8 mouse cellular contexts compared by ENCODE assay signal in genomic region chr11:75173799-75174165, GRCm38 (mm10). TPM values are rescaled to one million over a fixed set of nuclear protein-coding genes. Genes with fewer than 3 reads are reported as not detected.
DNase-seq lines count a peak whose midpoint lies in the region; ATAC-seq and TF ChIP-seq lines count a peak whose summit lies in the region.
"Had no signal": no experiment of that assay in that cellular context is flagged by ENCODE, and none has a peak within 500 bp of the region (broad histone marks: within the 10 kb centered on the region; RNA-seq: fewer than 3 reads in every experiment).

No protein-coding gene starts in this region.

- WGBS in lung, embryonic 15.5 days, result 2% methylated on average over 15 of the region's 15 CpGs
- WGBS in forebrain, embryonic 10.5 days, result 4% methylated on average over 15 of the region's 15 CpGs
- WGBS in limb, embryonic 11.5 days, result 4% methylated on average over 15 of the region's 15 CpGs
- WGBS in olfactory bulb, adult 2 months, result under 1% methylated on average over 15 of the region's 15 CpGs

- H3K36me3 ChIP-seq in lung, embryonic 15.5 days, result no peaks in the 10 kb centered on the region; the same call in 1 of the 2 replicates
- peaks cover 22% of the 10 kb centered on the region for H3K36me3 ChIP-seq in forebrain, embryonic 10.5 days (replicated peaks)
- 0 out of 2 replicates have a peak, but pooled peaks cover 2% of the 10 kb centered on the region for H3K36me3 ChIP-seq in limb, embryonic 11.5 days (ENCODE audit: control insufficient read depth, insufficient read depth, low read length)

- no peaks in the 10 kb centered on the region for H3K9me3 ChIP-seq in lung, embryonic 15.5 days
- H3K9me3 ChIP-seq in forebrain, embryonic 10.5 days, result no peaks in the 10 kb centered on the region
- no peaks in the 10 kb centered on the region for H3K9me3 ChIP-seq in limb, embryonic 11.5 days (ENCODE audit: control insufficient read depth, low read length)

- H3K4me2 ChIP-seq in lung, embryonic 15.5 days, result peak overlapping the region; percentile 92
- H3K4me2 ChIP-seq in limb, embryonic 11.5 days (ENCODE audit: low read depth, severe bottlenecking), result peak overlapping the region; percentile 54

- H3K4me1 ChIP-seq in lung, embryonic 15.5 days, result peaks cover 55% of the 10 kb centered on the region
- peaks cover 66% of the 10 kb centered on the region for H3K4me1 ChIP-seq in forebrain, embryonic 10.5 days
- peaks cover 32% of the 10 kb centered on the region for H3K4me1 ChIP-seq in limb, embryonic 11.5 days (ENCODE audit: control insufficient read depth, insufficient read depth, low read length)
- H3K4me1 ChIP-seq in olfactory bulb, adult 2 months (ENCODE audit: control insufficient read depth, insufficient read depth, low read length), result peaks cover 31% of the 10 kb centered on the region

- H3K4me3 ChIP-seq in lung, embryonic 15.5 days, result peak overlapping the region; percentile 62
- H3K4me3 ChIP-seq in forebrain, embryonic 10.5 days, result peak overlapping the region; percentile 72
- H3K4me3 ChIP-seq in limb, embryonic 11.5 days (ENCODE audit: low read depth, low read length), result peak overlapping the region; percentile 54
- peak overlapping the region; percentile 67 for H3K4me3 ChIP-seq in olfactory bulb, adult 2 months (ENCODE audit: insufficient read depth, low read depth, low read length)

- H3K27ac ChIP-seq in lung, embryonic 15.5 days, result no peak overlapping the region
- H3K27ac ChIP-seq in forebrain, embryonic 10.5 days, result peak overlapping the region; percentile 76
- no peak overlapping the region for H3K27ac ChIP-seq in limb, embryonic 11.5 days (replicated peaks; ENCODE audit: low read depth, low read length)
- H3K27ac ChIP-seq in olfactory bulb, adult 2 months (ENCODE audit: insufficient read depth, low read depth, low read length), result peak overlapping the region; percentile 58

- H3K27me3 ChIP-seq in lung, embryonic 15.5 days, result peaks cover 49% of the 10 kb centered on the region
- peaks cover 70% of the 10 kb centered on the region for H3K27me3 ChIP-seq in forebrain, embryonic 10.5 days (ENCODE audit: poor library complexity, severe bottlenecking)
- peaks cover 47% of the 10 kb centered on the region for H3K27me3 ChIP-seq in limb, embryonic 11.5 days (ENCODE audit: control insufficient read depth, insufficient read depth, low read length)

- no peak for DNase-seq in lung, postnatal 10 days
- no peak for DNase-seq in forebrain, embryonic 10.5 days (ENCODE audit: extremely low spot score, low spot score)
- DNase-seq in limb, embryonic 11.5 days (ENCODE audit: low spot score), result no peak
- DNase-seq in thymus, postnatal 25 days, result no peak

- ATAC-seq in lung, embryonic 15.5 days (ENCODE audit: borderline replicate concordance, extremely low read depth, low FRiP score, low TSS enrichment), result no peak
- ATAC-seq in limb, embryonic 11.5 days (ENCODE audit: insufficient number of reproducible peaks, low FRiP score, low TSS enrichment, low read depth), result no peak
- ATAC-seq in megakaryocyte progenitor cell, adult 5-6 weeks (replicated peaks; ENCODE audit: poor library complexity), result no peak

- TF ChIP-seq POLR2A in olfactory bulb, adult 2 months (IDR thresholded peaks at IDR 0.05; ENCODE audit: insufficient read depth, low read depth, low read length), result 0 out of 2 replicates have a peak, but pooled peaks have one; percentile 35

- no peak overlapping the region for H3K9ac ChIP-seq in lung, embryonic 15.5 days
- H3K9ac ChIP-seq in limb, embryonic 11.5 days (ENCODE audit: low read length), result no peak overlapping the region

- TF ChIP-seq CTCF in olfactory bulb, adult 2 months (IDR thresholded peaks at IDR 0.05; ENCODE audit: insufficient read depth, low read depth, low read length), result no peak

RNA-seq across cellular contexts. Expression of gene Hic1, which starts 4.5 kb away (rescaled TPM):
- 20.1 and 21.7 TPM in 2 replicates for polyA plus RNA-seq in lung, embryonic 15.5 days (2015; fragmentation: Nextera tagmentation; extraction: Ambion mirVana)
- polyA plus RNA-seq in forebrain, embryonic 10.5 days (2016; fragmentation: Nextera tagmentation; extraction: Ambion mirVana), result 0.12 and 0.21 TPM in 2 replicates
- polyA plus RNA-seq in limb, embryonic 11.5 days (2014; fragmentation: Nextera tagmentation; extraction: Ambion mirVana), result 4.1 and 4.5 TPM in 2 replicates
- polyA plus RNA-seq in olfactory bulb, adult 2 months (2012; ENCODE audit: insufficient read depth, insufficient read length, low replicate concordance, missing spikeins), result not detected in 2 replicates
- total RNA-seq in megakaryocyte progenitor cell, adult 5-6 weeks (2015), result 0.02 TPM in 1 of 2 replicates, not detected in the other
- not detected in 2 replicates for total RNA-seq in megakaryocyte progenitor cell, adult 5-6 weeks (2017)
- total RNA-seq: hematopoietic stem cell, adult 5-6 weeks had no signal

RNA-seq across cellular contexts. Expression of gene Ovca2, which starts 4.9 kb away (rescaled TPM):
- 25.5 and 26.2 TPM in 2 replicates for polyA plus RNA-seq in lung, embryonic 15.5 days (2015; fragmentation: Nextera tagmentation; extraction: Ambion mirVana)
- polyA plus RNA-seq in forebrain, embryonic 10.5 days (2016; fragmentation: Nextera tagmentation; extraction: Ambion mirVana), result 33.6 and 34.0 TPM in 2 replicates
- polyA plus RNA-seq in limb, embryonic 11.5 days (2014; fragmentation: Nextera tagmentation; extraction: Ambion mirVana), result 38.2 and 39.8 TPM in 2 replicates
- not detected in 2 replicates for polyA plus RNA-seq in olfactory bulb, adult 2 months (2012; ENCODE audit: insufficient read depth, insufficient read length, low replicate concordance, missing spikeins)
- total RNA-seq in megakaryocyte progenitor cell, adult 5-6 weeks (2015), result 20.8 and 26.3 TPM in 2 replicates
- 14.5 and 16.5 TPM in 2 replicates for total RNA-seq in megakaryocyte progenitor cell, adult 5-6 weeks (2017)

RNA-seq across cellular contexts. Expression of gene Dph1, which starts 17.3 kb away (rescaled TPM):
- 20.4 and 21.0 TPM in 2 replicates for polyA plus RNA-seq in lung, embryonic 15.5 days (2015; fragmentation: Nextera tagmentation; extraction: Ambion mirVana)
- 29.5 TPM in 2 replicates for polyA plus RNA-seq in forebrain, embryonic 10.5 days (2016; fragmentation: Nextera tagmentation; extraction: Ambion mirVana)
- polyA plus RNA-seq in limb, embryonic 11.5 days (2014; fragmentation: Nextera tagmentation; extraction: Ambion mirVana), result 24.1 and 25.5 TPM in 2 replicates
- not detected in 2 replicates for polyA plus RNA-seq in olfactory bulb, adult 2 months (2012; ENCODE audit: insufficient read depth, insufficient read length, low replicate concordance, missing spikeins)
- total RNA-seq in megakaryocyte progenitor cell, adult 5-6 weeks (2015), result 3.3 and 7.4 TPM in 2 replicates
- 9.2 and 9.5 TPM in 2 replicates for total RNA-seq in megakaryocyte progenitor cell, adult 5-6 weeks (2017)

RNA-seq across cellular contexts. Expression of gene Rtn4rl1, which starts 19.8 kb away (rescaled TPM):
- polyA plus RNA-seq in lung, embryonic 15.5 days (2015; fragmentation: Nextera tagmentation; extraction: Ambion mirVana), result 1.8 and 3.3 TPM in 2 replicates
- polyA plus RNA-seq in forebrain, embryonic 10.5 days (2016; fragmentation: Nextera tagmentation; extraction: Ambion mirVana), result 1.1 and 1.3 TPM in 2 replicates
- 0.75 and 0.78 TPM in 2 replicates for polyA plus RNA-seq in limb, embryonic 11.5 days (2014; fragmentation: Nextera tagmentation; extraction: Ambion mirVana)
- not detected in 2 replicates for polyA plus RNA-seq in olfactory bulb, adult 2 months (2012; ENCODE audit: insufficient read depth, insufficient read length, low replicate concordance, missing spikeins)
- 0.49 and 1.1 TPM in 2 replicates for total RNA-seq in megakaryocyte progenitor cell, adult 5-6 weeks (2015)
- total RNA-seq in megakaryocyte progenitor cell, adult 5-6 weeks (2017), result 0.20 and 0.42 TPM in 2 replicates

Comparison
In these comparisons a context has a peak if more than half of its experiments do, and no peak if none do; other contexts are left out.
1. H3K27ac ChIP-seq: peak in forebrain, embryonic 10.5 days (single experiment) and olfactory bulb, adult 2 months (single experiment); none in lung, embryonic 15.5 days (single experiment) and limb, embryonic 11.5 days (single experiment).
2. RNA of gene Ovca2, which starts 4.9 kb away (polyA plus RNA-seq): 38.2 to 39.8 TPM in limb, embryonic 11.5 days, 33.6 to 34.0 TPM in forebrain, embryonic 10.5 days and 25.5 to 26.2 TPM in lung, embryonic 15.5 days; not detected in olfactory bulb, adult 2 months; every median in the first group is over 10 times any median in the second.
3. RNA of gene Dph1, which starts 17.3 kb away (polyA plus RNA-seq): 29.5 TPM in forebrain, embryonic 10.5 days, 24.1 to 25.5 TPM in limb, embryonic 11.5 days and 20.4 to 21.0 TPM in lung, embryonic 15.5 days; not detected in olfactory bulb, adult 2 months; every median in the first group is over 10 times any median in the second.
4. Peak in every context shown above with its lines, with median percentiles within 50 percentile points of each other: H3K4me3 ChIP-seq.